8 mouse cellular contexts compared by ENCODE assay signal in the genomic region with DNA sequence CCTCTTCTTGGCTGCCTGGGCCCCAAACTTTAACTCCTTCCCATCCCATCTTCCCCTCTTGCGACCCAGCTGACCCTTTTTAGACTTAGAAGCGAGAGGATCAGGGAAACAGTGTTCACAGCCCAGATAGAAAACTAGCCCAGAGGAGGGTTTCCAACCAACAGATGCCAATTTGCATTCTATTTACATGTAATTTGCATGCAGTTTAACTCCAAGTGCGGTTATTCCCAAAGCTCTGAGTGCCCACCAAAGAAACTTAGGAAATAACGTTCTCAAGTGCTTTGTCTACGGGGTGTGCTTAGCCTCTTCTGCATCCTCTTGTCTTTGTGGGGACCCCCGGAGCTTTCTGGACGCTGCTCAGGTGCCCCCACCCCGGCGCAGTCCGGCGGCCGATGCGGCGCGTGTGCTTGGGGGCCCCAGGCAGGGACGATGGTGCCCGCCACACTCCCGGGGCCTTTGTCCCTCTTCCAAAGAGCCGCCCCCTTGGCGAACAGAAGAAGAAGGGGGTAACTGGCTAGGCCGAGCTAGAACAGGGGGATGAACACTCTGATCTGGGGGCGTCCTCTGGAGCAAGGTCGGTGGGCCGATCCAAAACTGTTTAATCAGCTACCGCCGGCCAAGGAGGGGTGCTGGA. TPM values are rescaled to one million over a fixed set of nuclear protein-coding genes. Genes with fewer than 3 reads are reported as not detected.
DNase-seq lines count a peak whose midpoint lies in the region; ATAC-seq lines count a peak whose summit lies in the region.

No protein-coding gene starts in this region.

- DNase-seq in embryo, embryonic 10.5 days (ENCODE audit: low spot score) = peak; percentile 55
- DNase-seq in frontal cortex, postnatal 14 days (ENCODE audit: low spot score in 2 of 2) = no peak
- no peak for DNase-seq in gastrocnemius, postnatal 25 days
- no peak for DNase-seq in spleen, postnatal 14 days (ENCODE audit: low spot score in 2 of 2)

- peak overlapping the region; percentile 91 for H3K4me2 ChIP-seq in heart, embryonic 11.5 days
- peak overlapping the region; percentile 71 for H3K4me2 ChIP-seq in liver, embryonic 12.5 days

- no peaks in the 10 kb centered on the region for H3K36me3 ChIP-seq in megakaryocyte, embryonic 14.5 days (replicated peaks; ENCODE audit: low read length)
- no peaks in the 10 kb centered on the region for H3K36me3 ChIP-seq in heart, embryonic 11.5 days (ENCODE audit: control insufficient read depth, insufficient read depth, low read length)
- no peaks in the 10 kb centered on the region for H3K36me3 ChIP-seq in liver, embryonic 12.5 days

- 0 out of 2 replicates have a peak, but pooled peaks cover 3% of the 10 kb centered on the region for H3K9me3 ChIP-seq in megakaryocyte, embryonic 14.5 days
- H3K9me3 ChIP-seq in heart, embryonic 11.5 days (replicated peaks; ENCODE audit: control insufficient read depth, low read length) = no peaks in the 10 kb centered on the region
- H3K9me3 ChIP-seq in liver, embryonic 12.5 days (replicated peaks) = no peaks in the 10 kb centered on the region

- under 1% methylated on average over 26 of the region's 26 CpGs for WGBS in heart, embryonic 11.5 days (ENCODE audit: insufficient replicate concordance)
- 5% methylated on average over 26 of the region's 26 CpGs for WGBS in liver, embryonic 12.5 days (ENCODE audit: insufficient replicate concordance)

- H3K4me1 ChIP-seq in megakaryocyte, embryonic 14.5 days = peaks cover 30% of the 10 kb centered on the region
- H3K4me1 ChIP-seq in heart, embryonic 11.5 days (ENCODE audit: control insufficient read depth, insufficient read depth, low read length) = peaks cover 8% of the 10 kb centered on the region; the same call in 1 of the 2 replicates
- peaks cover 17% of the 10 kb centered on the region for H3K4me1 ChIP-seq in liver, embryonic 12.5 days

- no peak for ATAC-seq in megakaryocyte, adult 5-6 weeks (ENCODE audit: poor library complexity, severe bottlenecking)
- ATAC-seq in heart, embryonic 11.5 days (replicated peaks; ENCODE audit: insufficient number of reproducible peaks, low FRiP score, low TSS enrichment) = no peak
- ATAC-seq in liver, embryonic 12.5 days = no peak

- H3K4me3 ChIP-seq in megakaryocyte, embryonic 14.5 days (replicated peaks) = peak overlapping the region; percentile 50
- peak overlapping the region; percentile 44 for H3K4me3 ChIP-seq in heart, embryonic 11.5 days (ENCODE audit: low read depth, low read length)
- peak overlapping the region; percentile 49 for H3K4me3 ChIP-seq in liver, embryonic 12.5 days

- no peak overlapping the region for H3K27ac ChIP-seq in heart, embryonic 11.5 days (ENCODE audit: low read depth, low read length)
- H3K27ac ChIP-seq in liver, embryonic 12.5 days = no peak overlapping the region

- H3K9ac ChIP-seq in heart, embryonic 11.5 days (ENCODE audit: low read depth, low read length) = peak overlapping the region; percentile 72
- H3K9ac ChIP-seq in liver, embryonic 12.5 days = peak overlapping the region; percentile 46; the same call in 1 of the 2 replicates

- peaks cover 79% of the 10 kb centered on the region for H3K27me3 ChIP-seq in megakaryocyte, embryonic 14.5 days (replicated peaks)
- H3K27me3 ChIP-seq in heart, embryonic 11.5 days (ENCODE audit: control insufficient read depth, insufficient read depth, low read length) = peaks cover 14% of the 10 kb centered on the region
- peaks cover 59% of the 10 kb centered on the region for H3K27me3 ChIP-seq in liver, embryonic 12.5 days (replicated peaks)

RNA-seq across cellular contexts. Expression of a gene that starts 1.3 kb away (rescaled TPM):
- 0.04 TPM in 1 of 2 replicates, not detected in the other for polyA plus RNA-seq in megakaryocyte, embryonic 14.5 days (2012; ENCODE audit: insufficient read depth, low replicate concordance)
- 0.04 and 0.32 TPM in 2 replicates for total RNA-seq in megakaryocyte, adult 5-6 weeks (2015)
- 0.12 TPM in 1 of 2 replicates, not detected in the other for total RNA-seq in megakaryocyte, adult 5-6 weeks (2017)
- polyA plus RNA-seq in heart, embryonic 11.5 days (2014; fragmentation: Nextera tagmentation; extraction: Ambion mirVana) = 4.1 and 5.7 TPM in 2 replicates
- 0.46 and 0.73 TPM in 2 replicates for polyA plus RNA-seq in liver, embryonic 12.5 days (2016; fragmentation: Nextera tagmentation; extraction: Ambion mirVana)
- total RNA-seq in gastrocnemius, postnatal 25 days (2021) = 10 to 100 TPM; 12.3 to 16.7 TPM
